Mouse (Mus musculus) induced T-regulatory cell, adult 2 months (primary cell): ENCODE results near the gene Spg21.

Experiments
- DNase-seq: peaks from one replicate; pipeline ENCODE4 v3.0.0-alpha.2; 2012; ENCODE audit warnings: low read depth

Gene Spg21

DNA sequence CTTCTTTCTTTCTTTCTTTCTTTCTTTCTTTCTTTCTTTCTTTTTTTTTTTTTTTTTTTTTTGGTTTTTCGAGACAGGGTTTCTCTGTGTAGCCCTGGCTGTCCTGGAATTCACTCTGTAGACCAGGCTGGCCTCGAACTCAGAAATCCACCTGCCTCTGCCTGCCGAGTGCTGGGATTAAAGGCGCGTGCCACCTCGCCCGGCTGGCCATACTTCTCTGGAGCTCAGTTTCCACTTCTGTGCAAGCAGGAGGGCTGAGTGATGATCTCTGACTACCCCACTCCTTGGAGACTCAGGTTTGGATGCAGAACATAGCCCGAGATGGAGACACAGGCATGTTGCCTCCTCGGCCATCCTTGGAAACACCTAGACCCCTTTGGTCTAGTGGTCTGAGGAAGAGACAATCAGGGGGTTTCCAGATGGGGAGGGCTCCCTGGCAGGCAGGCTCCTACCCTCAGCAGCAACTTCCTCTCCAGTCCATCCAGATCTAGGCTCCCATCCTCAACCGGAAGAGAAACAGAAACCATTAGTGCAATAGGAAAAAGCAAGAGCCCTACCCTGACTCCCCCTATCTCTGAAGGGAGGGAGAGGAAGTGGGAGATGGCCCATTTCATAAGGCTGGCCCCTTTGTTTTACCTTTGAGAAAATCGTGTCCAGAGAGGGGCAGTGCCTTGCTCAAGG, 75.2 kb downstream of the Spg21 start:
- peak; percentile 80 for DNase-seq

GRCm38 (mm10) chr9:65536491-65536890, 75.7 kb downstream of the Spg21 start:
- no peak for DNase-seq
